Mouse (Mus musculus): Measurements from ENCODE around the gene Atp1b4.
"Not testable (repeated sequence)": the region's sequence is repeated elsewhere in the genome, so short reads cannot be mapped to it uniquely, and the experiment has no call there.

Gene Atp1b4

GRCm38 (mm10) chrX:38315884-38316283 is at the start of gene Atp1b4:
TSS of gene Atp1b4 (plus strand) at chrX:38316184.
- in situ Hi-C loops (cut with MboI; ENCODE audit: low sequenced_read_pairs) = no loop called here

GRCm38 (mm10) chrX:38308597-38308996 is 7.4 kb upstream of the Atp1b4 start:
- in situ Hi-C loops (cut with MboI; ENCODE audit: low sequenced_read_pairs) = no loop called here

GRCm38 (mm10) chrX:38311054-38311453 is 4.9 kb upstream of the Atp1b4 start:
- in situ Hi-C loops (cut with MboI; ENCODE audit: low sequenced_read_pairs) = no loop called here

GRCm38 (mm10) chrX:38312910-38313625 is 2.9 kb upstream of the Atp1b4 start:
- in situ Hi-C loops (cut with MboI; ENCODE audit: low sequenced_read_pairs) = no loop called here

GRCm38 (mm10) chrX:38313626-38314210 is 2.3 kb upstream of the Atp1b4 start:
- in situ Hi-C loops (cut with MboI; ENCODE audit: low sequenced_read_pairs) = no loop called here

- in situ Hi-C loops (cut with MboI; ENCODE audit: low sequenced_read_pairs) = no loop called here
Measured at GRCm38 (mm10) chrX:38330695-38331406, 14.9 kb downstream of the Atp1b4 start.

- in situ Hi-C loops (cut with MboI; ENCODE audit: low sequenced_read_pairs) = no loop called here
Measured at GRCm38 (mm10) chrX:38334329-38335279, 18.6 kb downstream of the Atp1b4 start.

GRCm38 (mm10) chrX:38362016-38362415 is 46.0 kb downstream of the Atp1b4 start:
- in situ Hi-C loops (cut with MboI; ENCODE audit: low sequenced_read_pairs) = no loop called here

- in situ Hi-C loops (cut with MboI; ENCODE audit: low sequenced_read_pairs) = not testable (repeated sequence)
Measured at GRCm38 (mm10) chrX:38364621-38365020, 48.6 kb downstream of the Atp1b4 start.

GRCm38 (mm10) chrX:38373169-38373568 is 57.2 kb downstream of the Atp1b4 start:
- in situ Hi-C loops (cut with MboI; ENCODE audit: low sequenced_read_pairs) = not testable (repeated sequence)
